Mouse (Mus musculus) ovary, postnatal 36 days (tissue): Measurements from ENCODE around the gene Dhrs7.
"Not testable (repeated sequence)": the region's sequence is repeated elsewhere in the genome, so short reads cannot be mapped to it uniquely, and the experiment has no call there.

Experiments
- DNase-seq: peaks from one replicate; pipeline ENCODE4 v3.0.0; 2022; ENCODE audit warnings: low spot score, mixed read lengths

Dhrs7 gene

GRCm38 (mm10) chr12:72664735-72665337 is at the start of gene Dhrs7:
Gene Dhrs7, minus strand, starts transcription at chr12:72664909.
- DNase-seq, result peak; percentile 91

GRCm38 (mm10) chr12:72709981-72710380 is 45.3 kb upstream of the Dhrs7 start:
- no peak for DNase-seq

GRCm38 (mm10) chr12:72704068-72704467 is 39.4 kb upstream of the Dhrs7 start:
- no peak for DNase-seq

GRCm38 (mm10) chr12:72700013-72700412 is 35.3 kb upstream of the Dhrs7 start:
- DNase-seq, result no peak

- no peak for DNase-seq
These were observed 30.3 kb upstream of the Dhrs7 start for GRCm38 (mm10) chr12:72694901-72695463.

GRCm38 (mm10) chr12:72694438-72694837 is 29.7 kb upstream of the Dhrs7 start:
- DNase-seq, result peak; percentile 7

- no peak for DNase-seq
These were observed 29.2 kb upstream of the Dhrs7 start for GRCm38 (mm10) chr12:72693895-72694294.

- DNase-seq, result not testable (repeated sequence)
These were observed 23.6 kb upstream of the Dhrs7 start for GRCm38 (mm10) chr12:72688281-72688680.

GRCm38 (mm10) chr12:72687741-72688140 is 23.0 kb upstream of the Dhrs7 start:
- not testable (repeated sequence) for DNase-seq

- not testable (repeated sequence) for DNase-seq
These were observed 21.9 kb upstream of the Dhrs7 start for GRCm38 (mm10) chr12:72686566-72686965.

GRCm38 (mm10) chr12:72683612-72684011 is 18.9 kb upstream of the Dhrs7 start:
- no peak for DNase-seq

GRCm38 (mm10) chr12:72682511-72683282 is 18.0 kb upstream of the Dhrs7 start:
- no peak for DNase-seq

GRCm38 (mm10) chr12:72681919-72682318 is 17.2 kb upstream of the Dhrs7 start:
- DNase-seq, result no peak

- no peak for DNase-seq
These were observed 14.9 kb upstream of the Dhrs7 start for GRCm38 (mm10) chr12:72679635-72680034.

- DNase-seq, result no peak
These were observed 10.1 kb upstream of the Dhrs7 start for GRCm38 (mm10) chr12:72674820-72675219.

GRCm38 (mm10) chr12:72674079-72674797 is 9.5 kb upstream of the Dhrs7 start:
- no peak for DNase-seq

GRCm38 (mm10) chr12:72671516-72672135 is 6.9 kb upstream of the Dhrs7 start:
- DNase-seq, result no peak

GRCm38 (mm10) chr12:72670921-72671320 is 6.2 kb upstream of the Dhrs7 start:
- no peak for DNase-seq

GRCm38 (mm10) chr12:72667868-72668469 is 3.3 kb upstream of the Dhrs7 start:
- no peak for DNase-seq

- no peak for DNase-seq
These were observed 1.3 kb upstream of the Dhrs7 start for GRCm38 (mm10) chr12:72666015-72666414.

GRCm38 (mm10) chr12:72664020-72664734 is 532 bp downstream of the Dhrs7 start:
- DNase-seq, result no peak
